Mouse (Mus musculus) midbrain, postnatal 0 days (tissue): ENCODE results near the gene Ankrd40. TPM values are rescaled to one million over a fixed set of nuclear protein-coding genes. Genes with fewer than 3 reads are reported as not detected.

Experiments used
- ATAC-seq: fragments of 200-750 bp; cut with Nextera tagmentation; 2 replicates; pipeline ENCODE4 v1.8.0; 2017; ENCODE audit warnings: moderate number of reproducible peaks, mild to moderate bottlenecking, moderate TSS enrichment, moderate library complexity; ENCODE audit not compliant: low FRiP score
- DNase-seq: peaks from one replicate; pipeline ENCODE4 v3.0.0-alpha.2; 2015; ENCODE audit warnings: low spot score
- H3K27ac ChIP-seq: fragments of 300-500 bp; sonication (generic); 2 replicates; pipeline ENCODE4 v1.5.1; 2014; ENCODE audit warnings: low read depth, mild to moderate bottlenecking, low read length, mixed read lengths
- H3K27me3 ChIP-seq: fragments of 300-500 bp; sonication (generic); 2 replicates; pipeline ENCODE4 v1.6.1; 2014; ENCODE audit warnings: low read length, control low read depth, mixed read lengths; ENCODE audit not compliant: insufficient read depth
- H3K36me3 ChIP-seq: fragments of 300-500 bp; sonication (generic); 2 replicates; pipeline ENCODE4 v1.6.1; 2014; ENCODE audit warnings: low read length, control low read depth, mixed read lengths; ENCODE audit not compliant: insufficient read depth
- H3K4me1 ChIP-seq: fragments of 300-500 bp; sonication (generic); 2 replicates; pipeline ENCODE4 v1.6.1; 2014; ENCODE audit warnings: mild to moderate bottlenecking, control low read depth, antibody characterized with exemption, low read length, mixed read lengths; ENCODE audit not compliant: insufficient read depth
- H3K4me2 ChIP-seq: fragments of 300-500 bp; sonication (generic); 2 replicates; pipeline ENCODE4 v1.6.1; 2014; ENCODE audit warnings: low read depth, mild to moderate bottlenecking, low read length, mixed read lengths; ENCODE audit not compliant: poor library complexity, severe bottlenecking
- H3K4me3 ChIP-seq: fragments of 300-500 bp; sonication (generic); 2 replicates; pipeline ENCODE4 v1.5.1; 2014; ENCODE audit warnings: low read depth, mild to moderate bottlenecking, low read length, moderate library complexity
- H3K9ac ChIP-seq: fragments of 300-500 bp; sonication (generic); replicated peaks from 2 replicates; pipeline ENCODE4 v1.6.1; 2014; ENCODE audit warnings: mild to moderate bottlenecking, low read length, moderate library complexity, mixed read lengths; ENCODE audit not compliant: poor library complexity, severe bottlenecking
- H3K9me3 ChIP-seq: fragments of 300-500 bp; sonication (generic); 2 replicates; pipeline ENCODE4 v1.6.1; 2016; ENCODE audit warnings: low read length, control low read depth
- CTCF ChIP-seq: IDR thresholded peaks from 2 replicates; pipeline ENCODE4 v1.5.1; 2016; ENCODE audit warnings: antibody characterized with exemption, mild to moderate bottlenecking
- WGBS: fragments of 180-500 bp; shearing (Covaris S2); extraction: QIAGEN DNeasy Blood & Tissue Kit; methylation state at CpG from one replicate; pipeline ENCODE4 v1.1.7; 2014; 5-methylcytosine and 5-hydroxymethylcytosine counted together
- polyA plus RNA-seq: library from polyadenylated mRNA; unstranded; fragments of >200 nt; fragmentation: Nextera tagmentation; extraction: Ambion mirVana; gene quantifications from 2 replicates; pipeline ENCODE4 v1.2.1, GENCODE M21; 2015
- total RNA-seq: library from RNA; depleted of rRNA; stranded (reverse); fragments of >200 nt; gene quantifications from 2 replicates; pipeline ENCODE4 v1.2.3, GENCODE M21; 2014

Gene Ankrd40
- total and polyA plus RNA-seq, 2 experiments from 2014 or later, result 12.8 to 49.5 TPM

- H3K4me1 ChIP-seq, result no peaks in the 10 kb centered on the region
- no peaks in the 10 kb centered on the region for H3K9me3 ChIP-seq
- peaks cover 41% of the 10 kb centered on the region for H3K36me3 ChIP-seq
- DNase-seq (no peak), ATAC-seq (no peak)
- no peak overlapping the region for H3K4me2 ChIP-seq
- H3K27ac ChIP-seq, result no peak overlapping the region
- H3K4me3 ChIP-seq, result no peak overlapping the region
- H3K9ac ChIP-seq, result no peak overlapping the region
- 95% methylated on average over 5 of the region's 5 CpGs for WGBS
- no peaks in the 10 kb centered on the region for H3K27me3 ChIP-seq
- TF ChIP-seq CTCF, result no peak
Measured at GRCm38 (mm10) chr11:94287105-94287504, 40.7 kb upstream of the Ankrd40 start.

GRCm38 (mm10) chr11:94290062-94290740, 37.6 kb upstream of the Ankrd40 start:
- Histone ChIP-seq H3K27ac (no peak overlapping the region), H3K4me2 (no peak overlapping the region), H3K4me1 (no peaks in the 10 kb centered on the region), H3K36me3 (peaks cover 56% of the 10 kb centered on the region; the same call in 1 of the 2 replicates), H3K27me3 (no peaks in the 10 kb centered on the region), H3K9ac (no peak overlapping the region), H3K4me3 (no peak overlapping the region), H3K9me3 (no peaks in the 10 kb centered on the region)
- WGBS, result 91% methylated on average over 10 of the region's 10 CpGs
- no peak for TF ChIP-seq CTCF
- ATAC-seq (no peak), DNase-seq (no peak)

GRCm38 (mm10) chr11:94294996-94295845, 32.6 kb upstream of the Ankrd40 start:
- Histone ChIP-seq H3K4me1 (no peaks in the 10 kb centered on the region), H3K36me3 (peaks cover 52% of the 10 kb centered on the region), H3K27ac (no peak overlapping the region), H3K27me3 (no peaks in the 10 kb centered on the region), H3K9me3 (no peaks in the 10 kb centered on the region), H3K4me2 (no peak overlapping the region), H3K9ac (no peak overlapping the region), H3K4me3 (no peak overlapping the region)
- no peak for TF ChIP-seq CTCF
- DNase-seq (no peak), ATAC-seq (no peak)
- WGBS, result 75% methylated on average over 9 of the region's 9 CpGs

GRCm38 (mm10) chr11:94312733-94313132, 15.1 kb upstream of the Ankrd40 start:
- DNase-seq (no peak), ATAC-seq (no peak)
- H3K27me3 ChIP-seq, result no peaks in the 10 kb centered on the region
- H3K4me1 ChIP-seq, result no peaks in the 10 kb centered on the region; the same call in 1 of the 2 replicates
- no peaks in the 10 kb centered on the region for H3K9me3 ChIP-seq
- H3K36me3 ChIP-seq, result no peaks in the 10 kb centered on the region
- TF ChIP-seq CTCF, result no peak
- H3K9ac ChIP-seq, result no peak overlapping the region
- no peak overlapping the region for H3K4me3 ChIP-seq
- H3K27ac ChIP-seq, result no peak overlapping the region
- WGBS, result 83% methylated on average over 1 of the region's 1 CpGs
- H3K4me2 ChIP-seq, result no peak overlapping the region

- TF ChIP-seq CTCF, result no peak
- no peak for ATAC-seq
- H3K4me2 ChIP-seq, result no peak overlapping the region
- no peaks in the 10 kb centered on the region for H3K36me3 ChIP-seq
- DNase-seq, result no peak
- no peak overlapping the region for H3K4me3 ChIP-seq
- no peaks in the 10 kb centered on the region for H3K9me3 ChIP-seq
- no peaks in the 10 kb centered on the region; the same call in 1 of the 2 replicates for H3K4me1 ChIP-seq
- 73% methylated on average over 2 of the region's 2 CpGs for WGBS
- H3K9ac ChIP-seq, result no peak overlapping the region
- no peak overlapping the region for H3K27ac ChIP-seq
- no peaks in the 10 kb centered on the region for H3K27me3 ChIP-seq
Measured at GRCm38 (mm10) chr11:94314098-94314652, 13.6 kb upstream of the Ankrd40 start.

- Histone ChIP-seq H3K27me3 (no peaks in the 10 kb centered on the region), H3K27ac (no peak overlapping the region), H3K9ac (no peak overlapping the region), H3K4me1 (peaks cover 4% of the 10 kb centered on the region; the same call in 1 of the 2 replicates), H3K4me3 (no peak overlapping the region), H3K36me3 (no peaks in the 10 kb centered on the region), H3K9me3 (no peaks in the 10 kb centered on the region), H3K4me2 (no peak overlapping the region)
- no peak for TF ChIP-seq CTCF
- no peak for ATAC-seq
- no peak for DNase-seq
- 63% methylated on average over 1 of the region's 1 CpGs for WGBS
Measured at GRCm38 (mm10) chr11:94315308-94315707, 12.5 kb upstream of the Ankrd40 start.
